Mouse (Mus musculus) lung, postnatal 0 days (tissue): ENCODE results near the gene Hectd3. TPM values are rescaled to one million over a fixed set of nuclear protein-coding genes. Genes with fewer than 3 reads are reported as not detected.

Experiments
- ATAC-seq: fragments of 200-750 bp; cut with Nextera tagmentation; 2 replicates; pipeline ENCODE4 v1.8.0; 2017; ENCODE audit warnings: moderate library complexity
- DNase-seq: peaks from one replicate; pipeline ENCODE4 v3.0.0-alpha.2; 2016; ENCODE audit warnings: low spot score
- H3K27ac ChIP-seq: fragments of 300-500 bp; sonication (generic); 2 replicates; pipeline ENCODE4 v1.5.1; 2014; ENCODE audit warnings: antibody characterized with exemption, mild to moderate bottlenecking, low read length, mixed read lengths
- H3K27me3 ChIP-seq: fragments of 300-500 bp; sonication (generic); replicated peaks from 2 replicates; pipeline ENCODE4 v1.6.1; 2014; ENCODE audit warnings: low read length, mixed read lengths; ENCODE audit not compliant: insufficient read depth
- H3K36me3 ChIP-seq: fragments of 300-500 bp; sonication (generic); 2 replicates; pipeline ENCODE4 v1.6.1; 2014; ENCODE audit warnings: low read length, mixed read lengths; ENCODE audit not compliant: insufficient read depth
- H3K4me1 ChIP-seq: fragments of 300-500 bp; sonication (generic); 2 replicates; pipeline ENCODE4 v1.6.1; 2014; ENCODE audit warnings: antibody characterized with exemption, low read depth, low read length, mixed read lengths; ENCODE audit not compliant: insufficient read depth
- H3K4me2 ChIP-seq: fragments of 300-500 bp; sonication (generic); replicated peaks from 2 replicates; pipeline ENCODE4 v1.6.1; 2014; ENCODE audit warnings: low read depth, mild to moderate bottlenecking, low read length, moderate library complexity, mixed read lengths
- H3K4me3 ChIP-seq: fragments of 300-500 bp; sonication (generic); 2 replicates; pipeline ENCODE4 v1.5.1; 2014; ENCODE audit warnings: low read depth, low read length
- H3K9ac ChIP-seq: fragments of 300-500 bp; sonication (generic); replicated peaks from 2 replicates; pipeline ENCODE4 v1.6.1; 2014; ENCODE audit warnings: low read depth, mild to moderate bottlenecking
- H3K9me3 ChIP-seq: fragments of 300-500 bp; sonication (generic); 2 replicates; pipeline ENCODE4 v1.6.1; 2016; ENCODE audit warnings: low read length, mixed read lengths
- CTCF ChIP-seq: IDR thresholded peaks from 2 replicates; pipeline ENCODE4 v1.5.1; 2016; ENCODE audit warnings: antibody characterized with exemption, mild to moderate bottlenecking
- EP300 ChIP-seq: IDR thresholded peaks from 2 replicates; pipeline ENCODE4 v1.6.1; 2016; ENCODE audit warnings: antibody characterized with exemption, mild to moderate bottlenecking, control low read depth
- WGBS: fragments of 180-500 bp; shearing (Covaris S2); extraction: QIAGEN DNeasy Blood & Tissue Kit; methylation state at CpG from one replicate; pipeline ENCODE4 v1.1.7; 2014; 5-methylcytosine and 5-hydroxymethylcytosine counted together
- polyA plus RNA-seq: library from polyadenylated mRNA; unstranded; fragments of >200 nt; fragmentation: Nextera tagmentation; extraction: Ambion mirVana; gene quantifications from 2 replicates; pipeline ENCODE4 v1.2.1, GENCODE M21; 2015

Hectd3 gene
- polyA plus RNA-seq, 1 experiment from 2014 or later = 10.2 TPM

DNA sequence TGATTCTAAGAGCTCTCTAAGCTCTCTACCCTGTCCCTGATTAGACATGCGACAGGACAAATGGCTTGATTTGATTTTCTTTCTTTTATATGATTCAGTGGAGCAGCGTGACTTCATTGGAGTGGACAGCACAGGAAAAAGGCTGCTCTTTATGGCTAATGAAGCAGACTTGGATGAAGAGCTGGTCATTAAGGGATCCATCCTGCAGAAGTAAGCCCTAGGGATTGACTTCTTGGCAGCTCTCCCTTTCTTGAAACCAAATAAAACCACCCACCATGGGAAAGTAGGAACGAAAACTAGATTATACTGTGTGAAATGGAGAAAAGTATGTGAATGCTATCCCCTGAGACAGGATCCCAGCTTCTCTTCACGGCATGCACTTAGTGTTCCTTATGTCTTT lies 57.5 kb downstream of the Hectd3 start:
- Histone ChIP-seq H3K9me3 (no peaks in the 10 kb centered on the region), H3K27ac (no peak overlapping the region), H3K4me1 (no peaks in the 10 kb centered on the region), H3K27me3 (no peaks in the 10 kb centered on the region), H3K4me2 (no peak overlapping the region), H3K4me3 (no peak overlapping the region), H3K36me3 (no peaks in the 10 kb centered on the region), H3K9ac (no peak overlapping the region)
- 79% methylated on average over 4 of the region's 4 CpGs for WGBS
- ATAC-seq = no peak
- TF ChIP-seq EP300 (no peak), CTCF (no peak)
- DNase-seq = no peak

DNA sequence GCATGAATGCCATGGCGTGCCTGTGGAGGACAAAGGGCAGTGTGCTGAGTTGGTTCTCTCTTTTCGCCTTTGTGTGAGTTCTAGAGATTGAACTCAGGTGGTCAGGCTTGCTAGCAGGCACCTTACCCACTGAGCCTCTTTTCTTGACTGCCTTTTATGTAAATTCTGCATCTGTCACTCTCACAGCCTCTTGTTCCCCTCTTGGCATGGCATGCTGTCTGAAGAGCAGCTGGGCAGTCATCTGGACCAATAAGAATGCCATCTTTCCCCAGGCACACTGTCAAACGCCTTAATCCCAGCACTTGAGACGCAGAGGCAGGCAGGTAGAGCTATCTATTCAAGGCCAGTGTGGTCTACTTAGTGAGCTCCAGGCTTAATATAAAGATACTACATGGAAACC lies 58.8 kb downstream of the Hectd3 start:
- DNase-seq (no peak), ATAC-seq (no peak)
- H3K4me3 ChIP-seq = no peak overlapping the region
- no peak overlapping the region for H3K9ac ChIP-seq
- no peaks in the 10 kb centered on the region for H3K36me3 ChIP-seq
- no peak overlapping the region for H3K27ac ChIP-seq
- no peaks in the 10 kb centered on the region for H3K27me3 ChIP-seq
- no peaks in the 10 kb centered on the region for H3K9me3 ChIP-seq
- WGBS = 92% methylated on average over 4 of the region's 4 CpGs
- TF ChIP-seq EP300 (no peak), CTCF (no peak)
- H3K4me2 ChIP-seq = no peak overlapping the region
- no peaks in the 10 kb centered on the region for H3K4me1 ChIP-seq

Other genes starting within 250 kb of the Hectd3 start
- 19.6 and 20.7 TPM in 2 replicates for gene Toe1, start 187.7 kb upstream of the Hectd3 start, polyA plus RNA-seq
- gene Mutyh, start 187.6 kb upstream of the Hectd3 start, polyA plus RNA-seq = 3.1 and 4.4 TPM in 2 replicates
- gene Hpdl, start 173.6 kb upstream of the Hectd3 start, polyA plus RNA-seq = 0.10 and 0.25 TPM in 2 replicates
- 0.37 and 0.38 TPM in 2 replicates for gene Zswim5, start 117.9 kb upstream of the Hectd3 start, polyA plus RNA-seq
- gene Urod, start 904 bp upstream of the Hectd3 start, polyA plus RNA-seq = 76.6 and 82.0 TPM in 2 replicates
- gene Eif2b3, start 24.1 kb downstream of the Hectd3 start, polyA plus RNA-seq = 21.9 and 24.7 TPM in 2 replicates
- gene Ptch2, start 100.8 kb downstream of the Hectd3 start, polyA plus RNA-seq = 3.6 and 4.0 TPM in 2 replicates
- 3.8 and 4.3 TPM in 2 replicates for gene Btbd19, start 130.4 kb downstream of the Hectd3 start, polyA plus RNA-seq
- gene Tctex1d4, start 131.5 kb downstream of the Hectd3 start, polyA plus RNA-seq = 26.1 and 27.2 TPM in 2 replicates
- gene Plk3, start 138.6 kb downstream of the Hectd3 start, polyA plus RNA-seq = 4.0 and 5.0 TPM in 2 replicates
- gene Rps8, start 160.9 kb downstream of the Hectd3 start, polyA plus RNA-seq = 633 and 681 TPM in 2 replicates
- gene Kif2c, start 187.3 kb downstream of the Hectd3 start, polyA plus RNA-seq = 2.0 and 3.0 TPM in 2 replicates